Mouse (Mus musculus): ENCODE measurements at regions not wholly inside any gene's neighbourhood (a gene's known extent, or its start where the extent isn't known, plus 50 kb on each side); places are given as distances from the start of the nearest gene placed in this dataset.

DNA sequence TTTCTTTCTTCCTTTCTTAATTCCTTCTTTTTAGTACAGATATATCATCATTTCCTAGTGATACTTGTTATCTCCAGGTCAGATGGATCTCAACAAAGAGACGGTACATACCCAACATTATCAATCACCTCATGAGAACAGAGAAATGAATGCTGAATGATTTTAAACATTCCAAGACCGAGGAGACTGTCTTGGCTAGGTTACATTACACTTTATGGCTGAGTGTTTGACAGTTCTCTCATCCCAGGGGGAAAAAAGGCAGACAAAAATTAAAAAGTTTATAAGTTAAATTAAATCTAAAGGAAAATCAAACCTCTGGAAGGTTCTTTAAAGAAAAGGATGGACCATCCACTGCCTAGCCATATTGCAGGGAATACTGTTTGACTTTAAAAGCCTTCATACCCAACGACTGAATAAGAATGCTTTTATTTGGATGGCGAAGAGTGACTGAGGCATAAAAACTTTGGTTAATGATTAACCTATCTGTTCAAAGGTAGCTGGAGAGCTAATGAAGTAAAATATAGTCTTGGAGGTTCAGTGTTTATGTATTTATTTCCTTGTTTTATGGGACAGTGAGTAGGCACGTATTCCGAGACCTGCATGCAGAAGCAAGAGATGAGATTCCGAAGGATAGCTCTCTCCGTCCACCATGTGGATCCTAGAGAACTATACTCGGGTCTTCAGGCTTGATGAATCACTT is 88.4 kb upstream of the Cblb start:
- H3K27ac ChIP-seq (ENCODE audit: low read depth, low read length), result no peak overlapping the region
- H3K27me3 ChIP-seq (ENCODE audit: control insufficient read depth, insufficient read depth, low read length), result no peaks in the 10 kb centered on the region
- whole genome bisulfite sequencing, result 87% methylated on average over 9 of the region's 9 CpGs
- H3K9ac ChIP-seq (ENCODE audit: low read depth, low read length), result no peak overlapping the region
- H3K4me1 ChIP-seq (replicated peaks; ENCODE audit: control insufficient read depth, insufficient read depth, low read length), result no peaks in the 10 kb centered on the region
- no peaks in the 10 kb centered on the region for H3K36me3 ChIP-seq (ENCODE audit: control insufficient read depth, insufficient read depth, low read length)
- DNase-seq (ENCODE audit: low spot score), result no peak
- no peaks in the 10 kb centered on the region; the same call in 1 of the 2 replicates for H3K9me3 ChIP-seq (ENCODE audit: control insufficient read depth, low read length)
- ATAC-seq (ENCODE audit: low FRiP score), result no peak
- H3K4me3 ChIP-seq (ENCODE audit: low read depth, low read length), result no peak overlapping the region
- no peak overlapping the region for H3K4me2 ChIP-seq (replicated peaks; ENCODE audit: low read depth, low read length)

DNA sequence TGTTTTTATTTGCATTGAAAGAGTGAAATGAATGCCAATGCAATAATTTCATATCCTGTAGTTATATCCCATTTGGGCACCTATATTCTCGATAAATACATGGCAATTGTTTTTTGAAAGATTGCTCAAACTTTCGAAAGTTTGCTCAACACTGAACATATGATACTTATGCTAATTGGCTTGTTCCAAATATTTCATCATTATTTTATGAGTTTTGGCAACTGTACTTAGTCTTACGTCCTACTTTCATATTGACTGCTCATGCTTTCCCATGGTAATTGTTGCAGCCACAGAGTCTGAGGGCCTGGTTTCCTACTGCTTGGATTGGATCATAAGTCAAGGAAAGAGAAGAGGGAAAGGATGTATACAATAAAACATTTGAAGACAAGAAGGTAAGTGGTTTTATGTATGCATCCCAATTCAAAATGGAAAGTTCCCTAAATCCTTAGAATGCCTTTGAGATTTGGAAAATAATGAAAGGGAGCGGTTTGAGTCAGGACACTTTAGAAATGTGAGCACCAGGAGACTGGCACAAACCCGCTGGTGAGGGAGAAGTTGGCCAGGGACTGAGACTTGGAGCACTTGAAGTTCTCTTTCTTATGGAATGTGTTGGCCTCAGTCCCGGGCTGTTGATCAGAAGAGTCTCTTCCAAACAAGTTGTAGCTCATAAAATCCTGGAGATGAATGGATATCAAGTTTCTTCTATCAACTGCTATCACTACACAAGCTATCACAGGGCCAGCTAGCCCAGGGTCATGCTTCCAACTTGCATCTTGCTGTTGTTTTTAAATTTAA is 63.8 kb upstream of the Cblb start:
- no peaks in the 10 kb centered on the region for H3K9me3 ChIP-seq (ENCODE audit: control insufficient read depth, low read length)
- no peak overlapping the region for H3K9ac ChIP-seq (ENCODE audit: low read depth, low read length)
- no peaks in the 10 kb centered on the region for H3K27me3 ChIP-seq (ENCODE audit: control insufficient read depth, insufficient read depth, low read length)
- no peak overlapping the region for H3K4me3 ChIP-seq (ENCODE audit: low read depth, low read length)
- H3K27ac ChIP-seq (ENCODE audit: low read depth, low read length), result no peak overlapping the region
- DNase-seq (ENCODE audit: low spot score) (no peak), ATAC-seq (ENCODE audit: low FRiP score) (no peak)
- no peaks in the 10 kb centered on the region for H3K36me3 ChIP-seq (ENCODE audit: control insufficient read depth, insufficient read depth, low read length)
- 92% methylated on average over 6 of the region's 6 CpGs for WGBS
- no peaks in the 10 kb centered on the region for H3K4me1 ChIP-seq (replicated peaks; ENCODE audit: control insufficient read depth, insufficient read depth, low read length)
- no peak overlapping the region for H3K4me2 ChIP-seq (replicated peaks; ENCODE audit: low read depth, low read length)

Data from hindbrain, embryonic 11.5 days (tissue).